Mouse (Mus musculus): ENCODE data around the gene Lrrc8c.

DNA sequence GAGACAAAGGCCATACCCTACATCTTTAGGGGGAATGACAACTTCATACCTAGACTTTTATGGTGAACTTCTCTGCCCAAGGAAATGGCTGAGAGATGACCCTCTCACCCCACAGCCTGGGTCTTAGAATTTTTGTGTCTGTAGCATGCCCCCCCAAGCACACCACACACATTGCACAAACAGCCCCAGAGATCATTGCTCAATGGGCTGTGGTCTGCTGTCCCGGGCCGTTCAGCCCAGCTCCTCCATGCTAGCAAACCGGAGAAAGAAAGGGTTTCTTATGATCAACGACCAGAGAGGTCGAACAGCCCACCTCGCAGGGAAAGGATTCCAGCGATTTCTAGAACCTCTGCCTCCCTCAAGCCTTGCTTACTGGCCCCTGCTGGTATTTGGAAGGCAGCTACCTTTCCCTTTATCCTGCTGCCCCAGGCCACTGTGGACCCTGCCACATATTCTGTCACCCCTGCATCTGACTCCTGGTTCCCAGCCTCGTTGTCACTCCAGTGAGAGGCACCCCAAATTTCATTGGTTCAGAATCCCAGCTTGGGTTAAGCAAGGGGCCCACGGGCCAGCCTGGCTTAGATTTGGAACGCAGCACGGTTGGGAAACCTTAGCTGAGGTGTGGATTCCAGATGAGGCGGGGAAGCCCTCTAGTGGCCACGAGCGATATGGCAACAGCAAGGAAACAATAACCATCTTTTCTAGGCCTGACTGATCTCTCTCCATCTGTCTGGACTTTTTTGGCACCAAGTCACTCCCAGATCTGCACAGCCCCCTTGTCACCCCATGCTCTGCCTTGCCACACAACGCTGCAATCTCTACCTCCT lies 135.3 kb downstream of the Lrrc8c start:
- TF ChIP-seq CTCF (IDR thresholded peaks at IDR 0.05; ENCODE audit: low read depth) (peak; percentile 96), EP300 (IDR thresholded peaks at IDR 0.05; ENCODE audit: low read depth) (no peak)

Data from liver, embryonic 14.5 days (tissue).